Mouse (Mus musculus): ENCODE results near the gene Numbl.

Gene Numbl

GRCm38 (mm10) chr7:27296518-27296917 lies 38.3 kb downstream of the Numbl start:
- DNase-seq, result no peak

- no peak for DNase-seq
These were observed 39.9 kb downstream of the Numbl start for GRCm38 (mm10) chr7:27298033-27298610.

GRCm38 (mm10) chr7:27298816-27299215 lies 40.6 kb downstream of the Numbl start:
- DNase-seq, result no peak

GRCm38 (mm10) chr7:27300351-27300750 lies 42.1 kb downstream of the Numbl start:
- no peak for DNase-seq

GRCm38 (mm10) chr7:27300801-27301200 lies 42.6 kb downstream of the Numbl start:
- no peak for DNase-seq

- peak; percentile 71 for DNase-seq
These were observed 43.9 kb downstream of the Numbl start for GRCm38 (mm10) chr7:27302172-27302571.

GRCm38 (mm10) chr7:27305091-27305730 lies 47.0 kb downstream of the Numbl start:
- no peak for DNase-seq

GRCm38 (mm10) chr7:27306161-27307160 lies 48.2 kb downstream of the Numbl start:
- DNase-seq, result peak; percentile 57

GRCm38 (mm10) chr7:27307551-27307950 lies 49.3 kb downstream of the Numbl start:
- no peak for DNase-seq

- DNase-seq, result peak; percentile 53
These were observed 50.8 kb downstream of the Numbl start for GRCm38 (mm10) chr7:27308821-27309549.

GRCm38 (mm10) chr7:27309832-27310231 lies 51.6 kb downstream of the Numbl start:
- no peak for DNase-seq

GRCm38 (mm10) chr7:27310306-27310705 lies 52.1 kb downstream of the Numbl start:
- DNase-seq, result no peak

GRCm38 (mm10) chr7:27310996-27311535 lies 52.8 kb downstream of the Numbl start:
- no peak for DNase-seq

- DNase-seq, result no peak
These were observed 53.5 kb downstream of the Numbl start for GRCm38 (mm10) chr7:27311651-27312284.

- no peak for DNase-seq
These were observed 56.2 kb downstream of the Numbl start for GRCm38 (mm10) chr7:27314393-27314792.

- no peak for DNase-seq
These were observed 57.7 kb downstream of the Numbl start for GRCm38 (mm10) chr7:27315958-27316357.

GRCm38 (mm10) chr7:27319411-27319810 lies 61.2 kb downstream of the Numbl start:
- DNase-seq, result no peak

GRCm38 (mm10) chr7:27322291-27322690 lies 64.1 kb downstream of the Numbl start:
- no peak for DNase-seq

- no peak for DNase-seq
These were observed 64.8 kb downstream of the Numbl start for GRCm38 (mm10) chr7:27323001-27323400.

- DNase-seq, result no peak
These were observed 65.9 kb downstream of the Numbl start for GRCm38 (mm10) chr7:27324161-27324560.

GRCm38 (mm10) chr7:27324928-27325327 lies 66.7 kb downstream of the Numbl start:
- no peak for DNase-seq

GRCm38 (mm10) chr7:27325697-27326096 lies 67.5 kb downstream of the Numbl start:
- DNase-seq, result peak; percentile 48
